Mouse (Mus musculus) limb, embryonic 11.5 days (tissue): Measurements from ENCODE around the gene Il10rb. TPM values are rescaled to one million over a fixed set of nuclear protein-coding genes. Genes with fewer than 3 reads are reported as not detected.

ENCODE experiments used
- ATAC-seq: fragments of 200-750 bp; cut with Nextera tagmentation; 2 replicates; pipeline ENCODE4 v1.8.0; 2017; ENCODE audit warnings: low read depth; ENCODE audit not compliant: insufficient number of reproducible peaks, low FRiP score, low TSS enrichment
- DNase-seq: peaks from one replicate; pipeline ENCODE4 v3.0.0-alpha.2; 2015; ENCODE audit warnings: low spot score
- H3K27ac ChIP-seq: fragments of 300-500 bp; sonication (generic); replicated peaks from 2 replicates; pipeline ENCODE4 v1.5.1; 2014; ENCODE audit warnings: low read depth, mild to moderate bottlenecking, low read length
- H3K27me3 ChIP-seq: fragments of 300-500 bp; sonication (generic); 2 replicates; pipeline ENCODE4 v1.6.1; 2014; ENCODE audit warnings: mild to moderate bottlenecking, low read length, mixed read lengths; ENCODE audit not compliant: control insufficient read depth, insufficient read depth
- H3K36me3 ChIP-seq: fragments of 300-500 bp; sonication (generic); 2 replicates; pipeline ENCODE4 v1.6.1; 2014; ENCODE audit warnings: mild to moderate bottlenecking, low read length, moderate library complexity, mixed read lengths; ENCODE audit not compliant: control insufficient read depth, insufficient read depth
- H3K4me1 ChIP-seq: fragments of 300-500 bp; sonication (generic); 2 replicates; pipeline ENCODE4 v1.6.1; 2014; ENCODE audit warnings: low read length, mixed read lengths; ENCODE audit not compliant: control insufficient read depth, insufficient read depth
- H3K4me2 ChIP-seq: fragments of 300-500 bp; sonication (generic); 2 replicates; pipeline ENCODE4 v1.6.1; 2014; ENCODE audit warnings: low read depth, mild to moderate bottlenecking, moderate library complexity; ENCODE audit not compliant: severe bottlenecking
- H3K4me3 ChIP-seq: fragments of 300-500 bp; sonication (generic); 2 replicates; pipeline ENCODE4 v1.5.1; 2014; ENCODE audit warnings: low read depth, low read length
- H3K9ac ChIP-seq: fragments of 300-500 bp; sonication (generic); 2 replicates; pipeline ENCODE4 v1.6.1; 2014; ENCODE audit warnings: mild to moderate bottlenecking, low read length
- H3K9me3 ChIP-seq: fragments of 300-500 bp; sonication (generic); 2 replicates; pipeline ENCODE4 v1.6.1; 2016; ENCODE audit warnings: low read length; ENCODE audit not compliant: control insufficient read depth
- WGBS: fragments of 180-500 bp; shearing (Covaris S2); extraction: QIAGEN DNeasy Blood & Tissue Kit; methylation state at CpG from one replicate; pipeline ENCODE4 v1.1.7; 2014; 5-methylcytosine and 5-hydroxymethylcytosine counted together
- polyA plus RNA-seq: library from polyadenylated mRNA; unstranded; fragments of >200 nt; fragmentation: Nextera tagmentation; extraction: Ambion mirVana; gene quantifications from 2 replicates; pipeline ENCODE4 v1.2.1, GENCODE M21; 2014

Gene Il10rb
- 7.5 and 8.3 TPM in 2 replicates for polyA plus RNA-seq

DNA sequence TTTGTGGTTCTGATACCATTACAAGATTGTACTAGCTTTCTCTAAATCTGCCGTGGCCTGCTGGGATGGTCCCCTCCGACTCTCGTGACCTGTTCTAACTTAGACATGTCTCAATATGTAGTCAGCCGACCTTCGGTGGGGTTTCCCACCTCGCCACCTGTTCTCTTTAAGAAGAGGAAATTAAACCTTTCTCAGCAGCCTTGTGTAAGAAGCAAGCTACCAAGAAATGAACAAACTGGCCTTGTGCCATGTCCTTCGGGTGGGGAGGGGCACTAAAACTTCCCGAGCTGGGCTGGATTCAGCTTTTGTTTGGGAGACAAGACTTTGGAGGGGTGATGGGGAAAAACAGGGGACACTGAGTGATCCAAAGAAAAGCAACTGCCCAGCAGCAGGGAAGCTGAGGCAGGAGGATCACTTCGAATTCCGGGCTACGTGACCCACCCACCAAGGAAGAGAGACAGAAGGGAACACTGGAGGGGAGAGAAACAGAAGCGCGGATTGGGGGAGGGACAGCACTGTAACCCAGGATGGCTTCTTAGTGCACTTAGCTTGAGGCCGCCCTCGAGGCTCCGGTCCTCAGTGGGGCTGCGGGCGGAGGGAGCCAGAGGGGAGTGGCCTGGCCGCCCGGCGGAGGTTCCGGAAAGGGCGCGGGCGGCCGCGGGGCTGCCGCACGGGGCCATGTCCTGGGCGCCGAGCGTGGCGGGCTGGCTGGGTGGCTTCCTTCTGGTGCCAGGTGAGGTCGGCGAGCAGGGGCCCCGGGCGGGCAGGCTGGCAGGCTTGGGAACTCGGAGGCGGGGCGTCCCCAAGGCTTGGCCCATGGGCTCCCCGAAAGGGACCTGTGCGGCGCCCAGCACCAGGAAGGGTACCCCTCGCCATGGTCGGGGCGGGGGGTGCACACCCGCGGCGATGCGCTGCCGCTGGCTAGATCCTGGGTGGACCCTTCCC is at the start of gene Il10rb:
TSS of gene Il10rb (plus strand) at position 525 of the 945 bp plus-strand sequence.
- Histone ChIP-seq H3K4me1 (no peaks in the 10 kb centered on the region), H3K27ac (no peak within 1 kb of the TSS), H3K36me3 (no peaks in the 10 kb centered on the region), H3K9me3 (no peaks in the 10 kb centered on the region), H3K27me3 (no peaks in the 10 kb centered on the region), H3K4me2 (peak within 1 kb of the TSS; percentile 92), H3K9ac (peak within 1 kb of the TSS; percentile 69), H3K4me3 (peak within 1 kb of the TSS; percentile 54)
- DNase-seq (peak; percentile 66), ATAC-seq (peak; percentile 77)
- 7% methylated on average over 51 of the region's 51 CpGs for WGBS

DNA sequence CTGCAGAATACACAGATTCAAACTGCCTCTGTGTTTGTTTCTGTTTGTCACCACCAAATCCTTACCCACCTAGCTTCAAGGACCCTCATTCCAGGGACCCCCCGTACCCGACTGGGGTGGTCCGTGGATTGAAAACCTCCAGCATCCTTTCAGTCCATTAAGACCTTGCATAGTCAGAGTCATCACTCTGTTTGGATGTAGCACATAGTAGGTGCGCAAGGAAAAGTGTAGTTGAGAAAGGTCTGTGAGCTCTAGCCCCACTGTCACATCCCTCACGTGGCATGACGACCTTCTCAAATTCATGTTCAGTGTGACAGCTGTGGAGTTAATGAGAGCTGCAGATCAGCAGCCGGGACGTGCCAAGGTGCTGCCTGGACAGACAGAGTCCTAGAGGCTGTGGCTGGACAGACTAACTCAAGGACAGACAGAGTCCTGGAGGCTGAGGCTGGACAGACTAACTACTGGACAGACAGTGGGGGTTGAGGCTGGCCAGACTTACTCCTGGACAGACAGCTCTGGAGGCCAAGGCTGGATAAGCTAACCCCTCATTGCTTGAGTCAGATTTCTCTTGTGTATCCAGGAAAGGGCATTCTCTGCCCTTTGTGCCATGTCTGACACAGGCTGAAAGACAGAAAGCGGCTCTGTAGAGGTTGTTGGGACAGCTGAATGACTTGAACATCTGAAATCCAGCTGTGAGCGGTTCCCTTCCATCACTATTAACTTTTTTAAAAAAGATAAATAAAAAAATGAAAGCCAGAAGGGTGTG is 49.0 kb upstream of the Il10rb start:
- ATAC-seq (no peak), DNase-seq (no peak)
- no peaks in the 10 kb centered on the region for H3K9me3 ChIP-seq
- no peak overlapping the region for H3K27ac ChIP-seq
- no peaks in the 10 kb centered on the region for H3K4me1 ChIP-seq
- no peaks in the 10 kb centered on the region for H3K27me3 ChIP-seq
- WGBS, result 75% methylated on average over 10 of the region's 10 CpGs
- no peak overlapping the region for H3K4me2 ChIP-seq
- no peak overlapping the region for H3K9ac ChIP-seq
- H3K36me3 ChIP-seq, result no peaks in the 10 kb centered on the region
- no peak overlapping the region for H3K4me3 ChIP-seq

DNA sequence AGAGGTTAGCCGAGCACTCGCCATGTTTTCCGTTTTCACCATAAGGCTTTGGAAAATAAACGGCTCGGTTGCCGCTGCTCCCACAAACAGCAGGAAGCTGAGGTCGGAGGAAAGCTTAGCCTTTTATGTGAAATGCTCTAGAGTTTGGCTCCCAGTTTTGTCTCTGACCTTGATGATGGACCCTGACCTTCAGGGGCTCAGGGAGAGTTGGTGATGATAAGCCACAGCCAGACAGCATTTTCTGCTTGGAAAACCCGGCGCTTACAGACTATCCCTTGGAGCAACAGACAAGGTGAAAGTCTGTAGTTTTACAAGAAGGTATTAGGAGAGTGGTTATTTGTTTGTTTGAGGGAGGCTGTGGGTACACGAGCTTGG is 48.5 kb upstream of the Il10rb start:
- Histone ChIP-seq H3K4me2 (no peak overlapping the region), H3K27ac (no peak overlapping the region), H3K9me3 (no peaks in the 10 kb centered on the region), H3K27me3 (no peaks in the 10 kb centered on the region), H3K9ac (no peak overlapping the region), H3K4me3 (no peak overlapping the region), H3K36me3 (no peaks in the 10 kb centered on the region), H3K4me1 (no peaks in the 10 kb centered on the region)
- 58% methylated on average over 10 of the region's 10 CpGs for WGBS
- ATAC-seq, result no peak
- DNase-seq, result no peak

DNA sequence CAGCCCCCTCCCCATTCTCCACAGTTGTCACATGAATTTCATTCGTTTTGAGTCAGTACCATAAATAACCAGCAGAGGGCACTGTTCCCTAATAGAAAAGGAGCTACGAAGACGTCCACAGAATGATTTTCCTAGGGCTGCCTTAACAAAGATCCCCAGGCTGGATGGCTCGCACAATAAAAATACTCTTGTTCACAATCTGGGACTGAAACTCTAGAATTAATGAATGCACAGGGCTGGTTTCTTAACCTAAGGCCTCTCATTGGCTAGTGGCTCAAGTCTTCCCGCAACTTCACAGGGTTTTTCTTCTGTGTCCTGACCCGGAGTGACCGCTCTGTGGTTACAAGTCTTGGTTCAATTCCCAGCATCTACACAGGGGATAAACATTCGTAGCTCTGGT is 47.4 kb upstream of the Il10rb start:
- no peak overlapping the region for H3K9ac ChIP-seq
- H3K4me1 ChIP-seq, result no peaks in the 10 kb centered on the region
- no peak overlapping the region for H3K4me2 ChIP-seq
- H3K27me3 ChIP-seq, result no peaks in the 10 kb centered on the region
- no peak for ATAC-seq
- no peaks in the 10 kb centered on the region for H3K36me3 ChIP-seq
- H3K9me3 ChIP-seq, result no peaks in the 10 kb centered on the region
- H3K4me3 ChIP-seq, result no peak overlapping the region
- H3K27ac ChIP-seq, result no peak overlapping the region
- 43% methylated on average over 8 of the region's 8 CpGs for WGBS
- DNase-seq, result peak; percentile 56

DNA sequence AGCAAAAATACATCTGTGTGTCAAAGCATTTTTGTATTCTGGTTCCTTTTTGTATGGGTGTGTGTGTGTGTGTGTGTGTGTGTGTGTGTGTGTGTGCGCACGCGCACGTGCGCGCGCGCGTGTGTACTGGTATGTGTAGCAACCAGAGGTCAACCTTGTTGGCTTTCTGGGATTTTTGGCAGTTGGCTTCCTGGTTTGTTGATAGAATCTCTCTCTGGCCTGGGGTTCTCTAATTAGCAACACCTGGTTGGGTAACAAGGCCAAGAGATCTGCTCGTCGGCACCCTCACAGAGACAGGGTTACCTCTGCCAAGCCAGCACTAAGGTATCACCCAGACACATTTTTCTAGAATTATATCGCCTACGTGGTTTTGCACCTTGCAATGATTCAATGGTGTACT is 46.4 kb upstream of the Il10rb start:
- H3K9me3 ChIP-seq, result no peaks in the 10 kb centered on the region
- H3K27ac ChIP-seq, result no peak overlapping the region
- no peak for DNase-seq
- H3K36me3 ChIP-seq, result no peaks in the 10 kb centered on the region
- WGBS, result 89% methylated on average over 13 of the region's 13 CpGs
- no peak for ATAC-seq
- no peak overlapping the region for H3K9ac ChIP-seq
- H3K4me2 ChIP-seq, result no peak overlapping the region
- no peak overlapping the region for H3K4me3 ChIP-seq
- no peaks in the 10 kb centered on the region for H3K27me3 ChIP-seq
- H3K4me1 ChIP-seq, result no peaks in the 10 kb centered on the region

DNA sequence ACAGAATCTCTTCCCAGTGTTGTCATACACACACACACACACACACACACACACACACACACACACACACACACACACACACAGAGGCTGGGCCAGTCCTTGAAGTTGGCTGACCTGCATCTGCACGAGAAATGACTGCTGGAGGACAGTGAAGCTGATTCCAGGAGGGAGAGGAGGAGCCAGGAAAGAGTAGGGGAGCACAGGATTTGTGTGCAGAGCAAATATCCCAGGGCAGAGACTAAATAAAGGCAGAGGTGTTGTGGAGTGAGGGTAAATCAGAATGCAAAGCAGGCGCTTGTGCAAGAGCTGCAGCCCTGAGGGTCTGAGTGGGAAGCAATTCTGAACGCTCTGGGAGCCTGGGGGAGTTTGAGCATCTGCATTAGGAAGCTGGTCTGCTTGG is 45.8 kb upstream of the Il10rb start:
- Histone ChIP-seq H3K36me3 (no peaks in the 10 kb centered on the region), H3K27ac (no peak overlapping the region), H3K9ac (no peak overlapping the region), H3K9me3 (no peaks in the 10 kb centered on the region), H3K27me3 (no peaks in the 10 kb centered on the region), H3K4me1 (no peaks in the 10 kb centered on the region), H3K4me3 (no peak overlapping the region), H3K4me2 (no peak overlapping the region)
- DNase-seq (no peak), ATAC-seq (no peak)
- WGBS, result 67% methylated on average over 3 of the region's 3 CpGs

DNA sequence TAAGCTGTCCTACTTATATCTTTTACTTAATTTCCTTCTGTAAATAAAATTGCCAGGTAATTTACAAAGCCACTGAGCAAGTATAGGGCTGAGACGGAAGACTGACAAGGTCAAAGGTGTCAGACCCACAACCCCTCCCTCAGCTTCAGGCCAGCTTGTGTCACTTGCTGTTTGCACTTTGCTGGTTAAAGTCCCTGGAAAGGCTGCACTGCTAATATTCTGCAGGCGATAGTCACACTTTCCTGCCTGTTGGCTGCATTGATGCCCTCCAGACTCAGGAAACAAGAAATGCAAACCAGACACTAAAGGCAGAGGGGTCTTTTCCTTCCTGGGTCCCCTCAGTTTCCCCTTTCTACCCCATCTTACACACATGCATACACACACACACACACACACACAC is 44.0 kb upstream of the Il10rb start:
- Histone ChIP-seq H3K27ac (no peak overlapping the region), H3K36me3 (no peaks in the 10 kb centered on the region)

DNA sequence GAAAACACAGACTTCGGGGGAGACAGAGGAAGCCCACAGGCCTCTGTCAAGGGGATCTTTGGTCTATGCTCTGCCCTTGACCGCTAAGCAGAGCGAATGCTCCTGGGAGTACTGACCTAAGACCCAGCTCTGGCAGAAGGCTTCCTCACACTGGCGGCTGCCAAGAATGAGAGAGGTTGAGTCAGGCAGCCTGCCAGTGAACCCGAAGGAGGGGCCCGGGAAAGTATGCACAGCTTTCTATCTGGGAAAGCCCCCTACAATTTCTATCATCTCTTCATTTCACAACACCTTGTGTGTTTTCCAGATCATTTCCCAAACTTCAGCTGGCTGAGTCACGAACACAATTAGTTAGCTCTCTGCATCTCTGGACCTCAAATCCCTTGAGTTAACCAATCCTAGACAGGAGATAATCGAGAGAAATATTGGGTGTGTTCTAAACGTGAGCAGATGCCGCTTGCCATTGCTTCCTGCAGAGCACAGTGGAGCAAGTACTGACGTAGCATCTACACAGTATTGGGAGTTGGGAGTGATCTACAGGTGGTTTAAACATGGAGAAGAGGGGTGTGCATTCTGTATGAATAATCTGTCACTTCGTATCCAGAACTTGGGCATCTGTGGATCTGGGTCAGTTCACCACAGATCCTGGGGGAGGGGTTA is 43.2 kb upstream of the Il10rb start:
- 72% methylated on average over 12 of the region's 12 CpGs for WGBS
- Histone ChIP-seq H3K4me2 (no peak overlapping the region), H3K9ac (no peak overlapping the region), H3K9me3 (no peaks in the 10 kb centered on the region), H3K27me3 (no peaks in the 10 kb centered on the region), H3K4me1 (no peaks in the 10 kb centered on the region), H3K4me3 (no peak overlapping the region), H3K36me3 (no peaks in the 10 kb centered on the region), H3K27ac (no peak overlapping the region)
- ATAC-seq, result no peak
- DNase-seq, result no peak

More for the DNA sequence above, 44.0 kb upstream of the Il10rb start:
- 29% methylated on average over 2 of the region's 2 CpGs for WGBS
- no peaks in the 10 kb centered on the region for H3K4me1 ChIP-seq
- H3K4me2 ChIP-seq, result no peak overlapping the region
- H3K27me3 ChIP-seq, result no peaks in the 10 kb centered on the region
- H3K9ac ChIP-seq, result no peak overlapping the region
- no peaks in the 10 kb centered on the region for H3K9me3 ChIP-seq
- H3K4me3 ChIP-seq, result no peak overlapping the region
- no peak for ATAC-seq
- no peak for DNase-seq
